In genomic region chr14:16758773-16759434, GRCm38 (mm10) we compare ENCODE assay signal across 11 mouse cellular contexts.
"Had no signal": no experiment of that assay in that cellular context is flagged by ENCODE, and none has a peak within 500 bp of the region (broad histone marks: within the 10 kb centered on the region; RNA-seq: fewer than 3 reads in every experiment).

No protein-coding gene starts in this region.

- H3K9me3 ChIP-seq: limb, embryonic 13.5 days; neural tube, embryonic 12.5 days had no signal

- H3K4me2 ChIP-seq: limb, embryonic 13.5 days; neural tube, embryonic 12.5 days had no signal

- H3K9ac ChIP-seq: limb, embryonic 13.5 days; liver, embryonic 14.5 days; neural tube, embryonic 12.5 days had no signal

- H3K27ac ChIP-seq: layer of hippocampus, adult 2 months; limb, embryonic 13.5 days; liver, embryonic 14.5 days; neural tube, embryonic 12.5 days; stomach, postnatal 0 days had no signal

- H3K4me1 ChIP-seq: limb, embryonic 13.5 days; neural tube, embryonic 12.5 days had no signal

- H3K36me3 ChIP-seq: limb, embryonic 13.5 days; neural tube, embryonic 12.5 days had no signal

- H3K4me3 ChIP-seq: layer of hippocampus, adult 2 months; limb, embryonic 13.5 days; neural tube, embryonic 12.5 days had no signal

- DNase-seq: kidney, postnatal 10 days; kidney, postnatal 4 days; left cerebral cortex, postnatal 4 days; lung, adult 18-20 months; thymus, adult 18-20 months; thymus, postnatal 14 days had no signal

- H3K27me3 ChIP-seq: limb, embryonic 13.5 days; neural tube, embryonic 12.5 days had no signal
